Mouse (Mus musculus): ENCODE results near the gene Atxn1.

Gene Atxn1

DNA sequence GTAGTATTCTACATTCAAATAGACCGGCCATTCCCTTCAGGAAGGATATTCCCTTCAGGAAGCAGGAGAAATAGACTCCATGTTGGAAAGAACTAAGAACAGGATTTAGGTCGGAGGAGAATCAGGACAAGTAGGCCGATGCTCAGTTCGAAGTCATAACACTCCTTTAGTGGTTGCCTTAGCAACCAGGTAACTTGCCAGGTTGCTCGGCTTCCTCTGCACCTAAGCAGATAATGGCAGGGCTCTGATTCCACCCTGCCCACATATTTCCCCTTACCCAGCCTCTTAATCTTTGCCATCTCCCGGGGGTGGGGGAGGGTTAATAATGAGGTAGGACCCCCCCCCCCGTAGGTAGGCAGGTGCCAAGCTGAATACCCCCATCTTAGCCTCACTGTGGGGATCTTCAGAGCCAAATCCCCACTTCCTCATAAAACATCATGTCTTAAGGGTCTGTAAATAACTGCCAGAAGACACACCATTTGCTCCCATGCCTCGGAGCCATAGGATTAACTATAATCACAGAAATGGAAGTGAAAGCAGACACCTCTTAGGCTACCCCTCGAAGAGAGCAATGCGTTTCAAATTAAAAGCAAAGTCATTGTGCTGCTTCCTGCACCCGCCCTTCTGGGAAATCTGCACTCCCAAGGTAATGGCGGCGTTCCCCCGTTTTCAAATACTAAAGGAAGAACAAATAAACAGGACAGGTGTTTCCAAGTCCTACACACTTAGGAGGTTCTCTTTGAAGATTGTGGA, 240.1 kb downstream of the Atxn1 start:
- DNase-seq (ENCODE audit: low spot score), result no peak

DNA sequence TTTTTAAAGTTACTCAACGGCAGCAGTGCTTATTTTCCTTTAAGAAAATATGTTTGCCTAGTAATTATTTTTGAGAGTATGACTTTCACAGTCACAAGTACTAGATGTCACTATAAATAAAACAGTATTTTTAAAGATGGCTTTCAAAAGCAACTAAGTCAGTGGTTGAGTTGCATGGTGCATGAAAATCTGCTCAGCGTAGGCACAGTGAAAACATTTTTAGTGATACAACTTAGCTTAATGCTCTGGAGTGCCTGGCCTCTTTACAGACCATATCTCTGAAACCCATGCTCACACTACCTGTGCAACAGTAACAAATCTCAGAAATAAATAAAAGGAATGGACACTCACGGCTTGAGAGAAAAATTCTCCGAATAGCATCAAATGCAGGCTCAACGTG, 241.9 kb downstream of the Atxn1 start:
- DNase-seq (ENCODE audit: low spot score), result no peak

DNA sequence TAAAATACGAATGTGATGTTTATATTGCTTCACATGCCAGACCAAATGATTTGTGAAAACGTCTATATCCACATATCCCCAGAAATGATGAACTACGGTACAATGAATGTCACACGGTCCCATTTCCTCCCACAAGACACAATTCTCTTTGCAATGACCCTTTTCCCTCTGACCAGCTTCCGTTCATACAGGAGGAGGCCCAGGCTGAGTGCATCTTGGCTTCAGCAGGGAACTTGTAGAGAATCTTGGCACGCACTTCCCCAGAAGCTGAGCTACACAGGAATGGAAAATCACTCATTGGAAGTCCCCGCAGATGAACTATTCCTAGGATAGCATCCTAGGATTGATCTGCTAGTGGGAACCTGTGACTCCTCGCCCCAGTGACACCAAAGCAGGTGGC, 243.2 kb downstream of the Atxn1 start:
- no peak for DNase-seq (ENCODE audit: low spot score)

DNA sequence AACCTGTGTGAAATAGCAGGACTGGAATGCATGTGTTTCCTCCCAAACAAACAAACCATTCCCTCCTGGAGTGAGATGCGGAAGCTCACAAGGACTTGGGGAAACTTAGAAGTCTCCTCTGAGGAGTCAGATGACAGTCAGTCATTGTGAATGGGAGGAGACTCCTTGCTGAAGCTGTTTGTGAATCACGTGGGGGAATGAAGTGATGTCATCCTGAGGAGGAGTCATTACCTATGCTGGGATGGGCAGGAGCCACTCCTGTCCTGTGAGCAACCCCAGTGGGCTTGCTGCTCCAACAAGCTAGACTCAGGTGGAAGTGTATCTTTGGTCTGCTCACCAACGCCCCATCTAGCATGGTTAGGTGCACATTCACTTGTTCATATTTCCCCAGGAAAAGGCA, 246.0 kb downstream of the Atxn1 start:
- no peak for DNase-seq (ENCODE audit: low spot score)

DNA sequence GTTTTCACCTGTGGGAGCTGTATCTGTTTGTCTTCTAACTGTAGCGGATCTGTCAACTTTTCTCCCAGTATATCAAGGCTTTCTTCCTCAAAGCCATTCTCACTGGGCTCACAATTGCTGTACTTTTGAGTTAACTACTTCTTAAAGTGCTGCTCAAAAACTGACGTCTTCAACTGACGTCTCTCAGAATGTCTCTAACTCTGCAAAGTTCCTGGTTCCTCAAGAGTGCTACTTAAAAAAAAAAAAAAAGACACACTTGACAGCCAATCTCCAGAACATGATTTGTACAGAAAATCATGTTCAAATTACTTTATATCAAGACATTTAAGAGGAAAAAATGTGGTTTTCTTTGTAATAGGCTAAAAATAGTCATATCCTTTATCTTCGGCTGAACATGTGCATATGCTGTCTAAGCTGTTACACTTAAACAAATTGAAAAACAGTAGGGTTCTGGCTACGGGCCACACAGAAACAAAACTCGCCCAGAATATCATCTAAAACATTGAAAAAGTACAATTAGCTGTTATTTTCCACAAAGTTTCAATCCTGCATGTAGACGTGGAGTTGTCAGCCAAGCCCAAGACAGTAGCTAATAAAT, 249.1 kb downstream of the Atxn1 start:
- DNase-seq (ENCODE audit: low spot score), result no peak

DNA sequence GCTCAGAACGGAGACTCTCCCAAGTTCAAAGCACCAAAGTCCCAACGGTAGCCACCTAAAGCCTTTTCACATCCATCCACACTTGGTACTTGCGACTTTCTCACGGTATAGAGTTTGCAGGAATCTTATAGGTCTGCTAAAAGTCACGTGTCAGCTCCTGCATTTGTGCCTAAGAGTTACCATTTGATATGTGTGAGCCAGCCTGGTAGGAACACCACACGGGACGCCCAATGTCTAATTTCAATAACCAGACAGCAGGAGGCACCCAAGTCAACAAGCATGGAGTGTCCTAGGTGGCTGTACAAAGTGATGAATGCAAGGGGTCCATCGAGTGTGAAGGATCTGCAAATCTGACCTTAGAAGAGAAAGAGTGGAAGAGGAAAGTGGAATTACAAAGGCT, 254.8 kb downstream of the Atxn1 start:
- no peak for DNase-seq (ENCODE audit: low spot score)

DNA sequence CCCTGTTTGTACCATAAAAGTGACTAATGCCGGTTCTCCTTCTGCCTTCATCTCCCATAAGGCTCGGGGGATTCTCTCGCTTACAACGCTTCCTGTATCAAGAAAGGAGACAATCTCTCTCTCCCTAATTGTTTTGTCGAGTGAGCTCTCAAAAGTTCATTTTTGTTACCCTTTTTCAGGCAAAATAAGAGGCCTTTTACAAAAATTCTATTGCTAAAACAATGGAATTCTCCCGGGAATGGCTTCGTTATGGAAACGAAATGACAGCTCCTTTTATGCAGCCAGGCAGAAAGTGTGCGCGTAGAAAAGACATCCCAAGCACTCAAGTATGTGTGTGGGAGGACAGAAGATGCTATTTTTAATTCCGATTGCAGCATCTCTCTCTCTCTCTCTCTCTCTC, 255.4 kb downstream of the Atxn1 start:
- peak; percentile 58 for DNase-seq (ENCODE audit: low spot score)

DNA sequence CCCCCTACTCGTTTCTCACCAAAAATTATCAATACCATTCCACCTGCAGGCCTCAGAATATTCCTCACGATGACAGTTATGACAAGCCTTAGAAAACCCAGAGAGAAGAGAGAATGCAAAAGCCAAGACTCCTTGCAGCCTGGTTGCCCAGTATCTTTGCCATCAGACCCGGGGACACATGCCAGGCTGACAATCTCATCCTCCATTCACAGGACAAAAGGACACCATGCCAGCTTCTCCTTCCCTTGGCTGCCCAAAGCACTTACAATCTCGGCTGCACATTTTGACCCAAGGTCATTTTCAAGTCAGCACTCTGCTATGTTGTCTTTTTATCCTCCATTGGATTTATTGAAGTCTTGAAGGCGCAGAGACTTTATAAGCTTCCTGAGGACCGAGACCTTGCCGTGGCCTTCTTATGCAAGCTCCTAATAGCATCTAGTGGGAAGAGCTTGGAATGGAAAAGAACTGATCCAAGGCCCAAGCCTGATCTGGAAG, 263.5 kb downstream of the Atxn1 start:
- DNase-seq (ENCODE audit: low spot score), result no peak

DNA sequence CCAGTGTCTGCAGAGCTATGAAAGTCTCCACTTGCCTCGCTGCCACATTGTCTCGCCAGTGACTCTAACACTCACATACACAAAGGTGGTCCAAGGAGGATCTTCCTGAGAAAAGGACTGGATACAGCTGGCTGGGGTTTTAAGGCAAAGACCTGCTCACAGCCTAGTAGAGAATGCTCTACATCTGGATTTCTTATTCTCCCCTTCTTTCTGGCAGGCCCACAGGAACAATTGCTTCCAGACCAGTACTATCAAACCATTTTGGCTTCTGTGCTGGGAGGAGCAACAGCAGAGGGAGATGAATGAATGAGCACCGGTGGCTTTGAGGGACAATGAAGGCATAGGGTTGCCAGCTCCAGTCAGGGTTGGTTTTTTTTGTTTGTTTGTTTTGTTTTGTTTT, 265.8 kb downstream of the Atxn1 start:
- DNase-seq (ENCODE audit: low spot score), result no peak

DNA sequence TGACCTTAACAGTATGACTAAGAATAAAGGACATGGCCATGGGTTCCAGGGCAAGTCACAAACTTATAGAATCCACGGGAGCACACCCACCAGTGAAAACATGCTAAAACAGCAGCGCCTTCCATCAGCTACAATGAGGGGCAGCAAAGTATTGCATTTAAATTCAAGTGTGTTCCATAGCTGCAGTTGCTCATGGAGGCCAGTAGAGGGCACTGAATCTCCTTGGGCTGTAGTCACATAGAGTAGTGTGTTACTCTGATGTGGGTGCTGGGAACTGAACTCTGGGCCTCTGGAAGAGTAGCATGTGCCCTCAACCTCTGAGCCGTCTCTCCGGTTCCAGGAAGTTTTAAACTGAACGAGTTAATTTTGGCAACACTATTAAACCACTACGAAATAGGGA, 268.8 kb downstream of the Atxn1 start:
- no peak for DNase-seq (ENCODE audit: low spot score)

DNA sequence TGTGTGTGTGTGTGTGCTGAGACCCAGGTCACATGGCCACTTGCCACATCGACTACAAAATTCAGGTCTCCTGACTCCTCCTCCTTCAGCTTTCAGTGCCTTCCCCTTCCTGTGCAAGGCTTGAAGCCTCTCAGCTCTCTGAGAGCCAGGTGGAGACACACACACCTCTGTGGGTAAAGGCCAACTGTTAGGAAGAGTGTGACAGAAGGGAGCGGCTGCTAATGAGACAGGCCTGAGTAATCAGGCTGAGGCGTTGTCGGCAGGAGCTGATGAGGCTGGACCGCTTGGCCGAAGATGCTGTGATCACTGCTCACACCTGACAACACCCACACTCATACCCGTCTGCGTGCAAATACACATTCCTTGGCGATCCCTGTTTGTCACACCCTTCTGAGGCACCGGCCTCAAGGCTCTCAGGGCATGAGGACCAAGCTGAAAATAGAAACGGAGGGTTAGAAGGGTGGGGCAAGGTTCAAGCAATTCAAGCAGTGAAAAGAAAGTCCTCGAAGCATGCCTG, 269.8 kb downstream of the Atxn1 start:
- no peak for DNase-seq (ENCODE audit: low spot score)

DNA sequence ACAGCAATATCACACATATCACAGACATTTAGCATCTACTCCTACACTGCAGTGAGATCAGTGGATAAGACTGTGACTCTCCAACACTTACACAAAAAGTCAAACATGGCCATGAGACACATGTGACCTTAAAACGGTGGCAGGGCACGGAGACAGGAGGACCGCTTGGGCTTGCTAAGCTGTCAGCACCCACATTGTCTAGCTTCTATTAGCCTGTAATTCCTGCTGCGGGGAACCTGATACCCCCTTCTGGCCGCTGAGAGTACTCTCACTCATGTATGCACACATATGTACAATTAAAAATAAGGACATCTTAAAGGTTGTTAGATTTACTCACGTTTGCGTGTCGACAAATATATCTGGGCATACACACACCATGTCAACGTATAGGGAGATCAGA, 270.9 kb downstream of the Atxn1 start:
- DNase-seq (ENCODE audit: low spot score), result no peak

DNA sequence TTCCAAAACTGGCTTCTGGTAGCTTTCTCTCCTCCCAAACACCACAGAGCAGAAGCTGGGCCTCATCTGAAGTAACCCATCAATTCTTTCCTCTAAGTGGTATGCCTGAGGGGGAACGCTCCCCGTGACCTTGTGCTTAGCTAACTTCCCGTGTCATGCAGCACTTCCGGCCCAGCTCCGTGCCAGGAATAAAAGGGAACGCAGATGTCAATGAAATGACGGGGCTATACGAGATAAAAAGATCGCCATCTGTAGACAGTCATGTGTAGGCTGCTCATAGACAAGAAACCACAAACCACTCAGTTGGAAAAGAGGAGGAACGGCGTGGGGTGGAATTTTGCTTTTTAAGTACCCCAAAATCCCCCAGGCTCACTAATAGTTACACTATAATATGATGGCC, 271.3 kb downstream of the Atxn1 start:
- DNase-seq (ENCODE audit: low spot score), result no peak

DNA sequence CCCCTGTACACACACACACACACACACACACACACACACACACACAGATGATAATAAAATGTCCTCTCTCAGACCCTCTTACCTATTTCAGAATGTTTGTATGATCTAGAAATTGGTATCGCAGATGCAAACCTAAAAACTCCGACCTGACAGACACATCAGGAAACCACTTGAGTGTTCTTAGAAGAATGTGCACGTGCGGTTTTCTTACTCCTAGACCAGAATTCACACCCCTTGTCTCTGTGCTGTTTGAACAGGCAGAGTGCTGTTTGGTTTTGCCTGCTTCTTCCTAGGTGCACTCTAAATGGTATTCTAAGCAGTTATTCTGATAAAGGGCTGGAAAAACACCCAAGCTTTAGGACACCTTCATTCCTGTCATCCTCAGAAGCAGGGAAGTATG, 271.7 kb downstream of the Atxn1 start:
- DNase-seq (ENCODE audit: low spot score), result no peak

DNA sequence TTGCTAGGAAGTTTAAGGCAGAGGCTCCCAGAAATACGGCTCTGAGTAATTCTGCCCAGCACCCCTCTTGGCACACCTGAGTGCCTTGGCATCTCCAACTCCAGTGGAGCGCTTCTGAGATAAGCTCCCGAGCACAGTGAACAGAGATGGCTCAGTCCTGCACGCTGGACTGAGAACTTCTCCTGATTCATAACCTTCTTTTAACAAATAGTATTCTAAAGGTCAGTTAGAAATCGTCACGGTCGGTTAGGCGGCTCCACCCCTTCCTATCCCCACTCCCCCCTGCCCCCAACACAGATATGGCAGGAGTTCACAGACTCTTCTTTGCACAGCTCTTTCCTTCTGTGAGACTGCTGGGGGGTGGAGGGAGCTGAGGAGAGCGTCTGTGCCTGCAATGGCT, 272.4 kb downstream of the Atxn1 start:
- DNase-seq (ENCODE audit: low spot score), result no peak

DNA sequence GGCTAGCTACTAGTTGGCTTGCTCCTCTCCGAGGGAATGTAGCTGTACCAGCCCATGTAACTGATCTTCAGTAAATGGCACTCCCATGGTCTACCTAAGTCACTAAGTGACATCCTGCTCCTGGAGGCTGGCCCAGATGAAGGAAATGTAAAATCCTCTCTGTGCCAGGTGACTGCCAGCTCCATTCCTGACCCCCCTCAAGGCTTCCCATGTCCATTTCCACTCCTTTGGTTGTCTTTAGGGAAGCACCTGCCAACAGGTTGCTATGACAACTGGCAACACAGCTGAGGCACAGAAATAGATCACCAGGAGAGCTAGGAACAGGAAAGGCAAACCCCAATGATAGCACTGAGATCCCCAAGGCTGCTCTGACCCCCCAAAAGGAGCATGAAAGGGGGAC, 274.4 kb downstream of the Atxn1 start:
- DNase-seq (ENCODE audit: low spot score), result no peak

DNA sequence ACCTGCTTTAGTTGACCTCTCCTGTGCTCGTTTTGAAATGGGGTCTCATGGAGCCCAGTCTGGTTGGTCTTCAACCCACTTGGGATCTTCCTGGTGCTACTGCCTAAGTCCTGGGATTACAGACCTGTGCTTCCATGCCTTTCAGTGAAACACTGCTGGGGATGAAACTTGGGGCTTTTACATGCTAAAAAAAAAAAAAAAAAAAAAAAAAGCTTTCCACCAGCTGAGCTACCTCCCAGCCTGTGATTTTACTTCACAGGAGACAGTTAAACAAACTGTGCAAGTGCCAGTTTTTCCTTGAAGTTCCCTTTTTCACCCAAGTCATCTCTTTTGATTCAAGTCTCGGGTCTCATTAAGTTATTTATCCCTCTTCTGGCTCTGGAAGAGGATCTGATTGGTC, 275.9 kb downstream of the Atxn1 start:
- no peak for DNase-seq (ENCODE audit: low spot score)

DNA sequence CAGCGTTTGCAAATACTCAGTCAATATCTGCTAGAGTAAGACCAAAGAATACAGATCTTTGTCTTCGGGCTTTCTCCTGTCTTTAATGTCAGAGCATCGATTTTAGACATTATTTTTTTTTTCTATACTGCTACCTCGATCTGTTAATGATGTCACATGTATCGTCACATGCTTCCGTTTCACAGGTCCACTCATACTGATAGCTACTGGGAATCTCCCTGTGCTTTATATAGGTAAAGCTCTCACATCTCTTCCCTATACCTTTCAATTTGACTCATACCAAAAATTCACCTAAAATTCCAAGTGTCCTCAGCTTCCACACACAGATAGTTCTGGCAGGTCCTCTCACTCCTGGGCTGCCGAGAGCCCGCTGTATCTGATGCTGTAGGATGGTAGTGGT, 277.2 kb downstream of the Atxn1 start:
- DNase-seq (ENCODE audit: low spot score), result no peak

DNA sequence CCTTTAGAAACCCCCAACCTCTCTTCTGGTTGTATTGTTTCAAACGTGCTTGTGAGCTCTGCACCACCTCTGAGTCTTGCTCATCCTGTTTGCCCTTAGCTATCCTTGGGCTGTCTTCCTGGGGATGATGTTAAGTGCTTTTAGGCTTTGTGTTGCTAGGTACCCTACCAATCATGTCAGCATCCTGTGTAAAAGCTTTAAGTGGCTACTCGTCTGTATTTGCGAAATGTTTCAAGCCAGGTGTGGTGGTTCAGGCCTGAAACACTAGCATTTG, 278.6 kb downstream of the Atxn1 start:
- no peak for DNase-seq (ENCODE audit: low spot score)

DNA sequence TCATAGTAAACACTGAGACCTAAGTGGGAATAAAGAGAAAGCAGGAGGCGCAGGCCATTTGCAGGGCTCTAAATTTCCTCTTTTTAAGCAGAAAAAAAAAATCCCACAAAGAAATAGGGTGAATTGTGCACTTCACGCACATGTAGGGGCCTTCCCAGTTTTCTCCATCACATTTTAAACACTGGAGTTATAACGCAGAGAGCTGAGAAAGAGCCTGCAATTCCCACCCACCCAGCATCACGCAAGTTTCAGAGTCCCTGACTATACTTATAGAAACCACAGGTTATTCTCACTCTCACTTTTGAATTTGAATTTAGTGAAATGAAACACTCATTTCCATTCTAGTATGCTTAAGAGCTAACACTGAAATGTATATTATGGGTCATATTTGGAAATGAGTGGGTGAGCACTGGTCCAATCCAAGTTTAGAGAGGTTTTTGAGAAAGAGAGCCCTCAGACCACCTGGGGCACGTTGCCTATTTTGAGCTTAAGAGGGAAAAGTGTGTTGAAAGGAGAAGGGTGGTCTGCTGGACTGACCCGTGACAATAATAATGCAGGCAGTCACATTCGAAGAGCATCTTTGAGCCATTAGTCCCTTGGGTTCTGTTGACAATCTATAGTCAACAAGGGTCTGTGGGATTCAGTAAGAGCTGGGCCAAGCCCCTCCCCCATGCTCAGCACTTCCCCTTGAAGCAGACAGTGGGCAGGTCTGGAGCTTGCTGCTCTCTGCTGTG, 279.1 kb downstream of the Atxn1 start:
- DNase-seq (ENCODE audit: low spot score), result no peak

DNA sequence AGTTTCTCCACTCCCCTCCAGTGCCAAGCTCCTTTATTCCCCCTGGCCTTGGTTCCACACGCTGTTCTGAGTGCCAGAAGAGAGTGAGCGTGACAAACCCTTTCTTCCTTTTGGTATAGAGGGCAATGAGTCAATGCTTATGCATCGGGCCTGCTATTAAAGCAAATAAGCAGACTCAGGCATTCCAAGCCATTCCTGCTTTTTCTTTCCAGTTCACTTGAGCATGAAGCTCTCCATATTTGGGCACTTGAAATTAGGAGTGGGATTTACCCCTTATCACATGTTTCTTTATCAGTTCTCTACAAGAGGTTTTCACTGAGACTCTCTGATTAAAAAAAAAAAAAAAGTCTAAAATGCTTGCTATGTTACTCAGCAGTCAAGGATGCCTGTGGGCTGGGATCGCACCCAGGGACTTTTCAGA, 279.9 kb downstream of the Atxn1 start:
- DNase-seq (ENCODE audit: low spot score), result no peak

DNA sequence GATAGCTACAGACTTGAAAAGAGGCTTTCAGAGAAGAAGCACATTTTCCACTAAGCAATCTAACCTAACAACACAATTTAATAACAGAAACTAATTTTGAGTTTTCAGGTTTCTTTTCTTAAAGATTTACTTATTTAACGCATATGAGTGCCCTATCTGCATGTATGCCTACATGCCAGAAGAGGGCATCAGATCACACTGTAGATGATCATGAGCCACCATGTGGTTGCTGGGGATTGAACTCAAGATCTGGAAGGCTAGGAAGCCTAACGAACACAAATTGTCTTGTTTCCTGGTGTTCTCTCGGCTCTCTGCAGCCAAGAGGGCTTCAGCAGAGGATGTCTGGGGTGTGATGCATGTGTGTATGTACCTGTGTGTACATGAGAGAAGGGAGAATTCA, 280.8 kb downstream of the Atxn1 start:
- no peak for DNase-seq (ENCODE audit: low spot score)

DNA sequence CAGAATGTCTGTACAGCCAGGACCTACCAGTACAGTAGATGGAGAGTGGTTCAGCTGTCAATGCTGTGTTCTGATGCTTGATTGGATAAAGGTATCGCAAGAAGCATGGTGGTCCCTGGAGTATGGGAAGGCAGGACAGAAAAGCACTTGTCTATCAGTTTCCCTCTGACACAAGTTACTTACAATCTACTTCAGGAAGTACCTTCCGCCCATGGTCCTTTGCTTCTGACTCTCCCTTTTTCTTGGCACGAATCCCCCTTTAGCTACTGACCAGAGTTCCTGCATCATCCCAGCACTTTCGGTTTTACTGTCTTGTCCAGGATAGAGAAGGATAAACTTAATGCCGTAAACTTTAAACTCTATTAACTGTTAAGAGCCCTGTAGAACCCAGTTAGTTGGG, 283.6 kb downstream of the Atxn1 start:
- no peak for DNase-seq (ENCODE audit: low spot score)

All from left cerebral cortex, adult 11 months (tissue).